Mouse (Mus musculus) cerebellum, adult 2 months (tissue): ENCODE results near the gene Sox21.

Source experiments
- CTCF ChIP-seq: fragments of 200-500 bp; IDR thresholded peaks from 2 replicates; pipeline ENCODE4 v1.5.1; 2011; ENCODE audit warnings: low read depth, mild to moderate bottlenecking, control low read depth, low read length, moderate library complexity, borderline replicate concordance; ENCODE audit not compliant: insufficient read depth
- POLR2A ChIP-seq: fragments of 200-500 bp; IDR thresholded peaks from 2 replicates; pipeline ENCODE4 v1.6.1; 2011; ENCODE audit warnings: low read length, control low read depth, borderline replicate concordance; ENCODE audit not compliant: insufficient read depth

GRCm38 (mm10) chr14:118191442-118191841 lies 45.4 kb downstream of the Sox21 start:
- TF ChIP-seq CTCF (no peak), POLR2A (no peak)
